Mouse (Mus musculus) kidney, embryonic 15.5 days (tissue): ENCODE data around the gene Fam19a3. TPM values are rescaled to one million over a fixed set of nuclear protein-coding genes. Genes with fewer than 3 reads are reported as not detected.

Source experiments
- ATAC-seq: fragments of 200-750 bp; cut with Nextera tagmentation; replicated peaks from 2 replicates; pipeline ENCODE4 v1.8.0; 2017; ENCODE audit warnings: moderate TSS enrichment; ENCODE audit not compliant: low FRiP score
- H3K27ac ChIP-seq: fragments of 300-500 bp; sonication (generic); 2 replicates; pipeline ENCODE4 v1.5.1; 2015; ENCODE audit warnings: mild to moderate bottlenecking, inconsistent platforms
- H3K27me3 ChIP-seq: fragments of 300-500 bp; sonication (generic); 2 replicates; pipeline ENCODE4 v1.6.1; 2015; ENCODE audit warnings: inconsistent platforms
- H3K36me3 ChIP-seq: fragments of 300-500 bp; sonication (generic); 2 replicates; pipeline ENCODE4 v1.6.1; 2015; ENCODE audit warnings: inconsistent platforms
- H3K4me1 ChIP-seq: fragments of 300-500 bp; sonication (generic); 2 replicates; pipeline ENCODE4 v1.6.1; 2015; ENCODE audit warnings: inconsistent platforms
- H3K4me2 ChIP-seq: fragments of 300-500 bp; sonication (generic); 2 replicates; pipeline ENCODE4 v1.6.1; 2015; ENCODE audit warnings: moderate library complexity, mild to moderate bottlenecking, inconsistent platforms
- H3K4me3 ChIP-seq: fragments of 300-500 bp; sonication (generic); replicated peaks from 2 replicates; pipeline ENCODE4 v1.5.1; 2015; ENCODE audit warnings: mild to moderate bottlenecking, inconsistent platforms
- H3K9ac ChIP-seq: fragments of 300-500 bp; sonication (generic); 2 replicates; pipeline ENCODE4 v1.6.1; 2015; ENCODE audit warnings: mild to moderate bottlenecking, inconsistent platforms
- H3K9me3 ChIP-seq: fragments of 300-500 bp; sonication (generic); replicated peaks from 2 replicates; pipeline ENCODE4 v1.6.1; 2016; ENCODE audit warnings: inconsistent platforms
- WGBS: fragments of 180-500 bp; shearing (Covaris S2); methylation state at CpG from one replicate; pipeline ENCODE4 v1.1.7; 2015; ENCODE audit warnings: mixed read lengths; 5-methylcytosine and 5-hydroxymethylcytosine counted together
- polyA plus RNA-seq: library from polyadenylated mRNA; unstranded; fragments of >200 nt; fragmentation: Nextera tagmentation; extraction: Ambion mirVana; gene quantifications from 2 replicates; pipeline ENCODE4 v1.2.1, GENCODE M21; 2015

The Fam19a3 gene
- polyA plus RNA-seq, 1 experiment from 2014 or later, result 0.06 TPM

- Histone ChIP-seq H3K27ac (no peak overlapping the region), H3K36me3 (peaks cover 43% of the 10 kb centered on the region), H3K9me3 (no peaks in the 10 kb centered on the region), H3K4me2 (no peak overlapping the region), H3K4me1 (peaks cover 4% of the 10 kb centered on the region; the same call in 1 of the 2 replicates), H3K4me3 (no peak overlapping the region), H3K9ac (no peak overlapping the region), H3K27me3 (no peaks in the 10 kb centered on the region)
- ATAC-seq, result no peak
- 73% methylated on average over 9 of the region's 9 CpGs for WGBS
Observed at GRCm38 (mm10) chr3:104805539-104805938, 23.9 kb upstream of the Fam19a3 start.

GRCm38 (mm10) chr3:104804312-104804711 lies 22.7 kb upstream of the Fam19a3 start:
- 92% methylated on average over 10 of the region's 10 CpGs for WGBS
- Histone ChIP-seq H3K4me3 (no peak overlapping the region), H3K9ac (no peak overlapping the region), H3K4me1 (peaks cover 4% of the 10 kb centered on the region; the same call in 1 of the 2 replicates), H3K9me3 (no peaks in the 10 kb centered on the region), H3K36me3 (peaks cover 56% of the 10 kb centered on the region), H3K4me2 (no peak overlapping the region), H3K27me3 (no peaks in the 10 kb centered on the region), H3K27ac (no peak overlapping the region)
- ATAC-seq, result no peak; the same call in 1 of the 2 replicates

GRCm38 (mm10) chr3:104801481-104801880 lies 19.8 kb upstream of the Fam19a3 start:
- Histone ChIP-seq H3K9ac (no peak overlapping the region), H3K27ac (no peak overlapping the region), H3K36me3 (peaks cover 77% of the 10 kb centered on the region), H3K4me3 (no peak overlapping the region), H3K4me1 (peaks cover 8% of the 10 kb centered on the region; the same call in 1 of the 2 replicates), H3K27me3 (no peaks in the 10 kb centered on the region), H3K4me2 (no peak overlapping the region), H3K9me3 (no peaks in the 10 kb centered on the region)
- 88% methylated on average over 6 of the region's 6 CpGs for WGBS
- ATAC-seq, result no peak

GRCm38 (mm10) chr3:104800681-104801080 lies 19.0 kb upstream of the Fam19a3 start:
- H3K4me3 ChIP-seq, result no peak overlapping the region
- peaks cover 13% of the 10 kb centered on the region for H3K4me1 ChIP-seq
- no peak overlapping the region for H3K27ac ChIP-seq
- H3K4me2 ChIP-seq, result no peak overlapping the region
- no peak overlapping the region for H3K9ac ChIP-seq
- no peaks in the 10 kb centered on the region for H3K27me3 ChIP-seq
- no peaks in the 10 kb centered on the region for H3K9me3 ChIP-seq
- WGBS, result 92% methylated on average over 11 of the region's 11 CpGs
- ATAC-seq, result no peak
- peaks cover 82% of the 10 kb centered on the region for H3K36me3 ChIP-seq

- no peak overlapping the region for H3K4me3 ChIP-seq
- H3K36me3 ChIP-seq, result peaks cover 81% of the 10 kb centered on the region
- H3K4me1 ChIP-seq, result peaks cover 52% of the 10 kb centered on the region
- no peaks in the 10 kb centered on the region for H3K9me3 ChIP-seq
- 75% methylated on average over 15 of the region's 15 CpGs for WGBS
- no peak for ATAC-seq
- H3K9ac ChIP-seq, result no peak overlapping the region
- no peaks in the 10 kb centered on the region for H3K27me3 ChIP-seq
- H3K4me2 ChIP-seq, result no peak overlapping the region
- H3K27ac ChIP-seq, result peak overlapping the region; percentile 91; the same call in 1 of the 2 replicates
Observed at GRCm38 (mm10) chr3:104796430-104797082, 14.9 kb upstream of the Fam19a3 start.

GRCm38 (mm10) chr3:104795661-104796340 lies 14.2 kb upstream of the Fam19a3 start:
- Histone ChIP-seq H3K27ac (peak overlapping the region; percentile 91), H3K4me1 (peaks cover 60% of the 10 kb centered on the region), H3K36me3 (peaks cover 79% of the 10 kb centered on the region), H3K4me2 (no peak overlapping the region), H3K27me3 (no peaks in the 10 kb centered on the region), H3K9ac (no peak overlapping the region), H3K9me3 (no peaks in the 10 kb centered on the region), H3K4me3 (no peak overlapping the region)
- ATAC-seq, result no peak
- WGBS, result 57% methylated on average over 15 of the region's 15 CpGs

- Histone ChIP-seq H3K27ac (peak overlapping the region; percentile 91), H3K4me3 (no peak overlapping the region), H3K4me1 (peaks cover 68% of the 10 kb centered on the region), H3K27me3 (no peaks in the 10 kb centered on the region), H3K9me3 (no peaks in the 10 kb centered on the region), H3K36me3 (peaks cover 71% of the 10 kb centered on the region), H3K4me2 (no peak overlapping the region), H3K9ac (no peak overlapping the region)
- ATAC-seq, result no peak
- 44% methylated on average over 12 of the region's 12 CpGs for WGBS
Observed at GRCm38 (mm10) chr3:104794953-104795470, 13.4 kb upstream of the Fam19a3 start.

GRCm38 (mm10) chr3:104793871-104794828 lies 12.5 kb upstream of the Fam19a3 start:
- ATAC-seq, result peak; percentile 89
- Histone ChIP-seq H3K4me3 (0 out of 2 replicates have a peak overlapping the region, but pooled peaks have one; percentile 4), H3K36me3 (peaks cover 63% of the 10 kb centered on the region), H3K4me1 (peaks cover 77% of the 10 kb centered on the region), H3K9me3 (no peaks in the 10 kb centered on the region), H3K27ac (peak overlapping the region; percentile 91), H3K27me3 (no peaks in the 10 kb centered on the region), H3K9ac (no peak overlapping the region), H3K4me2 (peak overlapping the region; percentile 33)
- WGBS, result 46% methylated on average over 20 of the region's 20 CpGs

GRCm38 (mm10) chr3:104792360-104793270 lies 11.0 kb upstream of the Fam19a3 start:
- H3K27ac ChIP-seq, result peak overlapping the region; percentile 91; the same call in 1 of the 2 replicates
- no peak overlapping the region for H3K9ac ChIP-seq
- 0 out of 2 replicates have a peak overlapping the region, but pooled peaks have one; percentile 12 for H3K4me2 ChIP-seq
- H3K4me1 ChIP-seq, result peaks cover 84% of the 10 kb centered on the region
- no peaks in the 10 kb centered on the region for H3K9me3 ChIP-seq
- H3K4me3 ChIP-seq, result no peak overlapping the region
- ATAC-seq, result no peak
- peaks cover 54% of the 10 kb centered on the region for H3K36me3 ChIP-seq
- H3K27me3 ChIP-seq, result no peaks in the 10 kb centered on the region
- WGBS, result 65% methylated on average over 15 of the region's 15 CpGs

GRCm38 (mm10) chr3:104791671-104792070 lies 10.0 kb upstream of the Fam19a3 start:
- Histone ChIP-seq H3K9me3 (no peaks in the 10 kb centered on the region), H3K4me1 (peaks cover 82% of the 10 kb centered on the region), H3K9ac (no peak overlapping the region), H3K4me3 (peak overlapping the region; percentile 63; the same call in 1 of the 2 replicates), H3K36me3 (peaks cover 45% of the 10 kb centered on the region), H3K4me2 (peak overlapping the region; percentile 79; the same call in 1 of the 2 replicates), H3K27ac (0 out of 2 replicates have a peak overlapping the region, but pooled peaks have one; percentile 92), H3K27me3 (no peaks in the 10 kb centered on the region)
- 92% methylated on average over 8 of the region's 8 CpGs for WGBS
- no peak for ATAC-seq
